7 mouse cellular contexts compared by ENCODE assay signal in the genomic region with DNA sequence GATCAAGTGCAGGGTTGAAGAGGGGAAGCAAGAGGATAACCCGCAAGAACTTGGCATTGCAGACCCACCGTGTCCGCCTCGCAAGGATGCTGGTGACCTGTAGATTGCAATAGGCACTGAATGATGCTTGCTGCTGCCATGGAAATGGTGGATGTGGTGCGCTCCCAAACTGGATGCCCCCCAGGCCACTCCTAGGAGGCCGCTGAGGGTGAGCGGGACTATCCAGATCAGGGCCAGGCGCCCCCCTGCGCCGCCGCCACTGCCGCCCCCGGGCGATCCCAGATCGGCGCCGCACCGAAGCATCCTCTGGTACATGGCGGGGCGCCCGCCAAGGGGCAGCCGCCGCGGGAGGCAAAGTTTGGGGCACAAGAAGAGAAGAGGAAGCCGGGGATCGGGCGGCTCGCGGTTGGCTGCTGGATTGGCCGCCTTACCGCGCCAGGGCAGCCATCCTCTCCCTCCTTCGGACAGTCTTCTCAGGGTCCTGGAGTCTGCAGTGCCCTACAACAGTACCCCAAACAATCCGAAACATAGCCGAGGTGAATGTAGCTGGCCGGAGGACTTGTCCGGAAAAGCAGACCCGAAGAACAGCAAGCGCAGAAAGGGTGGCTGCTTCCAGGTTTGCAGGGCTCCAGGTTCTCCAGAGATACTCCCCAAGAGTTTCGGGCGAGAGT.
DNase-seq lines count a peak whose midpoint lies in the region; ATAC-seq lines count a peak whose summit lies in the region.

No protein-coding gene starts in this region.

- WGBS in forebrain, embryonic 14.5 days = under 1% methylated on average over 41 of the region's 41 CpGs
- WGBS in limb, embryonic 13.5 days = under 1% methylated on average over 39 of the region's 41 CpGs
- WGBS in neural tube, embryonic 15.5 days = under 1% methylated on average over 40 of the region's 41 CpGs

- peak overlapping the region; percentile 87 for H3K9ac ChIP-seq in forebrain, embryonic 14.5 days (ENCODE audit: low read length)
- peak overlapping the region; percentile 73 for H3K9ac ChIP-seq in limb, embryonic 13.5 days
- peak overlapping the region; percentile 83 for H3K9ac ChIP-seq in neural tube, embryonic 15.5 days (replicated peaks)

- H3K9me3 ChIP-seq in forebrain, embryonic 14.5 days (replicated peaks; ENCODE audit: control insufficient read depth, low read length) = no peaks in the 10 kb centered on the region
- no peaks in the 10 kb centered on the region for H3K9me3 ChIP-seq in limb, embryonic 13.5 days
- H3K9me3 ChIP-seq in neural tube, embryonic 15.5 days (replicated peaks) = no peaks in the 10 kb centered on the region

- H3K4me3 ChIP-seq in forebrain, embryonic 14.5 days (ENCODE audit: low read depth, low read length) = peak overlapping the region; percentile 64
- peak overlapping the region; percentile 62 for H3K4me3 ChIP-seq in limb, embryonic 13.5 days
- peak overlapping the region; percentile 73 for H3K4me3 ChIP-seq in neural tube, embryonic 15.5 days (replicated peaks)

- H3K27ac ChIP-seq in forebrain, embryonic 14.5 days (ENCODE audit: low read depth, low read length) = peak overlapping the region; percentile 87
- H3K27ac ChIP-seq in limb, embryonic 13.5 days = no peak overlapping the region
- peak overlapping the region; percentile 93 for H3K27ac ChIP-seq in neural tube, embryonic 15.5 days (replicated peaks)

- peak; percentile 24 to 55 for DNase-seq in left cerebral cortex, adult 18-20 months (ENCODE audit: low spot score in 2 of 2)
- no peak for DNase-seq in left cerebral cortex, adult 9 months (ENCODE audit: low spot score in 2 of 2)
- DNase-seq in cerebellum, postnatal 10 days = peak; percentile 71 to 74
- DNase-seq in forebrain, embryonic 14.5 days (ENCODE audit: low spot score) = peak; percentile 49
- DNase-seq in yolk sac, embryonic 10.5 days (ENCODE audit: low spot score) = no peak

- no peaks in the 10 kb centered on the region; the same call in 1 of the 2 replicates for H3K4me1 ChIP-seq in forebrain, embryonic 14.5 days (ENCODE audit: control insufficient read depth, insufficient read depth, low read length)
- H3K4me1 ChIP-seq in limb, embryonic 13.5 days = peaks cover 18% of the 10 kb centered on the region
- peaks cover 22% of the 10 kb centered on the region for H3K4me1 ChIP-seq in neural tube, embryonic 15.5 days

- peak; percentile 67 for ATAC-seq in forebrain, embryonic 14.5 days
- ATAC-seq in limb, embryonic 13.5 days (ENCODE audit: low FRiP score, low read depth) = peak; percentile 42
- peak; percentile 61 for ATAC-seq in neural tube, embryonic 15.5 days (ENCODE audit: low FRiP score)

- no peaks in the 10 kb centered on the region for H3K36me3 ChIP-seq in forebrain, embryonic 14.5 days (ENCODE audit: control insufficient read depth, insufficient read depth, low read length)
- H3K36me3 ChIP-seq in limb, embryonic 13.5 days = no peaks in the 10 kb centered on the region
- no peaks in the 10 kb centered on the region for H3K36me3 ChIP-seq in neural tube, embryonic 15.5 days

- no peaks in the 10 kb centered on the region for H3K27me3 ChIP-seq in forebrain, embryonic 14.5 days (replicated peaks; ENCODE audit: control insufficient read depth, insufficient read depth, low read length)
- H3K27me3 ChIP-seq in limb, embryonic 13.5 days = peaks cover 45% of the 10 kb centered on the region
- no peaks in the 10 kb centered on the region for H3K27me3 ChIP-seq in neural tube, embryonic 15.5 days (replicated peaks)

- H3K4me2 ChIP-seq in forebrain, embryonic 14.5 days (ENCODE audit: low read length) = peak overlapping the region; percentile 69
- H3K4me2 ChIP-seq in limb, embryonic 13.5 days (replicated peaks) = peak overlapping the region; percentile 96
- H3K4me2 ChIP-seq in neural tube, embryonic 15.5 days = peak overlapping the region; percentile 78

Comparison
In these comparisons a context has a peak if more than half of its experiments do, and no peak if none do; other contexts are left out.
1. DNase-seq: peak in left cerebral cortex, adult 18-20 months (2 of 2), cerebellum, postnatal 10 days (2 of 2) and forebrain, embryonic 14.5 days (single experiment); none in left cerebral cortex, adult 9 months (0 of 2) and yolk sac, embryonic 10.5 days (single experiment).
2. Peak in every context shown above with its lines, with median percentiles within 50 percentile points of each other: ATAC-seq, H3K4me2 ChIP-seq, H3K4me3 ChIP-seq and H3K9ac ChIP-seq.